Mouse (Mus musculus) WW6 (cell line): ENCODE measurements around the gene Il6ra.

Experiments
- DNase-seq: peaks from one replicate; pipeline ENCODE4 v3.0.0-alpha.2; 2013; ENCODE audit warnings: low read depth, low spot score

The Il6ra gene

GRCm38 (mm10) chr3:89853752-89854151, 59.2 kb downstream of the Il6ra start:
- DNase-seq: no peak

- no peak for DNase-seq
These were observed 64.9 kb downstream of the Il6ra start for GRCm38 (mm10) chr3:89848083-89848482.

- DNase-seq: no peak
These were observed 65.4 kb downstream of the Il6ra start for GRCm38 (mm10) chr3:89847596-89847995.

DNA sequence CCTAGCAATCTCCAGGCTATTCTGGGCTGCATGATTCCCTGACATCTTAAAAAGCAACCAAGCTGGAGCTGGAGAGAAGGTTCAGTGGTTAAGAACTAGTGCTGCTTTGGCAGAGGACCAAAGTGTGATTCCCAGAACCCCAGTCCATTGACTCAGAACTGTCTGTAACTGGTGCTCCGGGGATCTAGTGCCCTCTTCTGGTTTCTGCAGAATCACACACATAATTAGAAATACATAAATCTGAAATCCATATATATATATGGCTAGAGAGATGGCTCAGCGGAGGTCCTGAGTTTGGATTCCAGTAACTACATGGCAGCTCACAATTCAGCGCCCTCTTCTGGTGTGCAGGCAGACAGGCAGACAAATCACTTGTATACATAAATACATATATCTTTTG, 65.9 kb downstream of the Il6ra start:
- DNase-seq: no peak

GRCm38 (mm10) chr3:89845814-89846213, 67.2 kb downstream of the Il6ra start:
- no peak for DNase-seq

DNA sequence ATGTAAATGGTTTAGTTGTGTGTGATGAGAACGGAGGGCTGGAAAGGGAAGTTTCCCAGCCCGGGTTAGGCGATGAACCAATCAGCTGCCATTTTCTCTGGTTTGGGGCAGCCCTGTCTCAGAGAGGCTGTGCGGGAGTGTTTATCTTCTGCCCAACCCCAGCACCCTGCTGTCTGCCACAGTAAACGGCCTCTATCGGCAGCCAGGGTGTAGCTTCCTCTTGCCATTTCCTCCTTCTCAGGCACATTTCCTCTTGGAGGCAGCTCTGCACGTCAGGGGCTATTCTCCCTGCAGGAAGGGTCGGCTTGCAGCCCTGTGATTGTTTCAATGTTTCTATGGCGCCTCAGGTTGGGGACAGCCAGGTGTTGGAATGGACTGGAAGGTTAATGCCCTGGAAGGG, 69.8 kb downstream of the Il6ra start:
- DNase-seq: no peak

- DNase-seq: peak; percentile 70
These were observed 70.7 kb downstream of the Il6ra start for GRCm38 (mm10) chr3:89842258-89842657.

GRCm38 (mm10) chr3:89835362-89835761, 77.6 kb downstream of the Il6ra start:
- DNase-seq: no peak

DNA sequence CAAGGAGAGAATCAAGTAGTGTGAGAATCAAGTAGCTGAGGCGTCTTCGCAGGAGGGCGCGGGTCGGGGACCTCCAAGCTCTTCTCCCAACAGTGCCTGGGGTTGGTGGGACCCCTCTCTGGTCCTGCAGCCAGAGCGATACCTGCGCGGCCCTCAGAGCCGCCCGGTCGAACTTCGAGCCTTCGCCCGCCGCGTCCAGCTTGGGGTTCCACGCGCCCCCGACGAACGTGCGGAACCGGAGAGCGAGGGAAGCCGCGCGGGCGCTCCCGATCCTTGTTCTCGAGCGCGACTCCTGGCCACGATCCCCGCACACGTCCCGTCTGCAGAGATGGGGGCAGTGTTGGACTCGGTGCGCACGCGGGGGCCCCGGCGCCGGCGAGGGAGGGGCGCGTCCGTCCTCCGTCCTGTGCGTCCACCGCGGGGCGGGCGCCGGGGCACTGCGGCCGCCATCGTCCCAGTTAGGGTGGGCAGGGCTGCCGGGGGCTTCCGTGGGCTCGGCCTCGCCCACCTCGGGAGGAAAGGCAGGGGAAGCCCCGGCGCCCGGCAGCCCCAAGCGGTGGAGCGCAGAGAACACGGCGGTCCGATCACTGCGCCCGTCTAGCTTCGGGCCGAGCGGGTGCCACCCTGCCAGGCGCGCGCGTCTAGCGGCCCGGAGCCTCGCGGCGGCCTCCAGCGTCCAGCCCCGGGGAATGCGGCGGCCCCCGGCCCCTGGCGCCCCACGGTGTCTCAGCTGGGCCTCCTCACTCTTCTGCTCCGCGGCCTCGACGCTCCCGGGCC, 82.0 kb downstream of the Il6ra start, which contains the start of gene She:
Gene She (plus strand): TSS at position 556 of the 777 bp plus-strand sequence.
- no peak for DNase-seq

DNA sequence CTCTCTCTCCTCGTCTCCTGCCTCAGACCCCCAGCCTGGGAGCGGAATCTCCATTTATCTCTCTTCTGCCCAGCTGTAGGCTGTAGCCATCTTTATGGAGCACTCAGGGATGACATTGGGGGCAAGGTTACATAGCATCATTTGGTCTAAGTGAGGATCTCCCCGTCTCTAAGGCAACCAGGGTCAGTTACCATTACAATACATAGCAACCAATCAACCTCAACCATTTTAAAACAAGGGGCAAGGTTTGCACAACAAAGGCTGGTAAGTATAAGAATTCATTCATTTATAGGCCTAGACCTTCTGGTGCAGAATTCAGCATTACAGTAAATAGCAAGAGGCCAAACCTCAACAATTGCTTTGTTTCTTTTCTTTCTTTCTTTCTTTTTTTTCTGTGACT, 86.7 kb downstream of the Il6ra start:
- no peak for DNase-seq

DNA sequence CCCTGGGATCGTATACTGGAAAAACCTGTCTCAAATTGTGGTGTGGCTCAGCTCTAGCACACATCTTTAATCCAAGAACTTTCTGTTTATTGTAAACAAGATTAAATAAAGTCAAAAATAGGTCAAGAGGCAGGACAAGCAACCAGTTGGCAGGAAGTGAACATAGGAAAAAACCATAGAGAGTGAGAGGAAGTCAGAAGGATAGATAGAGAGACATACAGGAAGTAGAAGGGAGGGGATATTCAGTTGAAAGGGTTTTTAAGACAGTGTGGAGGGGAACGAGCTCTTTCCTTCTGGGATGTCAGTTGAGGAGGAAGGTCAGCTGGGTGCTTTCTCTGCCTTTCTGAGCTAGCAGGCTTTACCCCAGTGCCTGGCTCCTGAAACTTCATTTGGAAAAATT, 89.4 kb downstream of the Il6ra start:
- DNase-seq: no peak

DNA sequence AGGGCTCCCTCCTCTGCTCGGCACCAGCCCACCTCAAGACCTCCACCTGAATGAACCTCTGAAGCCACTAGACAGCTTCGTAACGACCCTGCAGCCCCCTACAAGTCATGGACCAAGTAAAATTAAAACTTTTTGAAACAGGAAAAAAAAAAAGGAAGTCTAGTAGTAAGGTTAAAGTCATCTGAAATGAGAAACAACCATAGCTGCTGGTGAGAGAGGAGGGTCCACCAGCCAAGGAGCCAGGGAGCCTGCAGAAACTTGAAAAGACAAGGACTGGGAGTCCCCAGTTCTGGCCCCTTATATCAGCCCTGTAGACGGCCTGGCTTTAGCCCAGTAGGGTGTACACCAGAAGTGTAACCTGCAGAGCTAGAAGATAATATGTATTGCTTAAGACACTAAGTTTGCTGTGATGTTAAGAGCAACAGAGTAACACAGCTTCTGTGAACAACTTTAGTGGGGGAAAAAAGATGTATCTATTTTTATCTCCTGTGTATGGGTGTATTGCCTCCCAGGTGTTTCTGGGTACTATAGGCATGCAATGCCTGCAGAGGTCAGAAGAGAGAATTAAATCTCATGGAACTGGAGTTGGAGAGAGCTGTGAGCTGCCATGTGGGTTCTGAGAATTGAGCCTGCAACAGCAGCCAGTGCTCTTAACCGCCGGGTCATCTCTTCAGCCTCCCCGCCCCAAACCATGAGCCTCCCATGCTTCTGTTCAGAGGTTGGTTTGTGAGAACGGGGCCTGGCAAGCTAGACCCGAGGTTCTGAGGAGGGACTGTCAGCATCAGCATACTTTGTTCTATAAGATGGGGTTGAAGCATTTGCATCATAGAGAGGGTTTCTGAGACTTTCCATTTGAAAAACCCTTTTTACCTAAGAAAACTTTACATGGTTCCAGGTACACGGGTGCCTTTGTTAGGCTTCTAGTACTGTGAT, 91.2 kb downstream of the Il6ra start:
- DNase-seq: no peak

GRCm38 (mm10) chr3:89821096-89821513, 91.9 kb downstream of the Il6ra start:
- no peak for DNase-seq

DNA sequence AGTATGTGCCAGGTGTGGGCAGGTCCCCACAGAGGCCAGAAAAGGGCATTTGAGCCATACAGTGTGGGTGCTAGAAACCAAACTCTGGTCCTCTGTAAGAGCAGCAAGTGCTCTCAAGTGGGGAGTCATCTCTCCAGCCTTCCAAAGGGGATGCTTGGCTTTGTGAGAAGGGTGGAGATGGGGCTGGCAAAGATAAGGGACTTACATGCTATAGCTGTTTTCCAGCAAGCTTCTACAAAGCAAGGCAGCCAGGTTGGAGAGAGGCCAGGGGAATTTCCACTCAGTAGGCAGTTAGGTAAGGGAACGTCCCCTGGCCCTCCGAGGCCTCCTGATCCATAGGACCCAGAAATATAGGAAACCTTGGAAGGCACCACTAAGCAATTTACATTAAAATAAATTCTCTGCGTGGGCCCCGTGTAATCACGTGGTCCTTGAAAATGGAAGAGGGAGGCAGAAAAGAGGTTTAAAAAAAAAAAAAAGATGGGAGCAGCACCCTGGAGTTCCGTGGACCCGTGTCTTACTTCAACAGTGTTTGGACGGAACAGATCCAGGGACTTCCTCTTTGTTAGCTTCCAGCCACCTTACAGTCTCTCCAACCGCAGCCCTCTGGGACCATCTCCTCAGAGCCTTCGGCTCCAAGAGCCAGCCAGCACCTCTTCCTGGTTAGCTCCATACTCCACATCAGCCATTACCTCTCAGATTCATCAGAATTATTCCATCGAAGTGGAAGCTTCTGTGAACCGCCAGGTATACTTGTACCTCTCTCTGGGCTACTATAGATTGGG, 92.5 kb downstream of the Il6ra start:
- no peak for DNase-seq

- no peak for DNase-seq
These were observed 93.1 kb downstream of the Il6ra start for GRCm38 (mm10) chr3:89819897-89820296.

- no peak for DNase-seq
These were observed 94.4 kb downstream of the Il6ra start for GRCm38 (mm10) chr3:89818605-89819004.

GRCm38 (mm10) chr3:89817056-89817455, 95.9 kb downstream of the Il6ra start:
- no peak for DNase-seq
